Mouse (Mus musculus) spleen, embryonic (tissue): ENCODE measurements around the gene Gkap1.

ENCODE experiments used
- CTCF ChIA-PET: fragments of 350-600 bp; sonication (Branson Sonifier 250); formaldehyde crosslinking; loops from one replicate; lab custom pipeline; 2022; lab: Charles Lee

The Gkap1 gene

DNA sequence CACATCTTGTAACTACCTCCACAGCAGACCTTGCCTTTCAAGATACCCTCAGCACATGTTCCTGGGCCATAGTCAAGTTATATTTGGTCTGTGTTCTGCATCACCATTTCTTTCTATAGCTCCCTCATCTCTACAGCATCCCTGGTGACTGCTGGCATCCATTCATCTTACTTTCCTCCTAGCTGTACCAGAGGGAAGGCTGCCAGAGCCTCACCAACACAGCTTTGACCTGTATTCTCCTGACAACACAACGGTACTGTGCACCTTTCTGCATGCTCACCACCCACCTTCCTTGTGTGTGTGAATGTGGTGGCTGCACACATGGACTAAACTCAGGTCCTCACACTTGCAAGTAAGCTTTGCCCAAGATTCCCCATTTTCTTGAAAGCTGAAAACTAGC, 72.6 kb downstream of the Gkap1 start:
- CTCF ChIA-PET, result interaction anchor here (0.6 kb wide), 1 partner anchor 39 kb away, joined by 12 read pairs; no protein-coding TSS in a partner anchor

GRCm38 (mm10) chr13:58201908-58202307, 73.6 kb downstream of the Gkap1 start:
- CTCF ChIA-PET, result interaction anchor here (0.6 kb wide), 1 partner anchor 81 kb away, joined by 3 read pairs; no protein-coding TSS in a partner anchor

- CTCF ChIA-PET, result no interaction called here
These were observed 74.2 kb downstream of the Gkap1 start for GRCm38 (mm10) chr13:58201343-58201742.

DNA sequence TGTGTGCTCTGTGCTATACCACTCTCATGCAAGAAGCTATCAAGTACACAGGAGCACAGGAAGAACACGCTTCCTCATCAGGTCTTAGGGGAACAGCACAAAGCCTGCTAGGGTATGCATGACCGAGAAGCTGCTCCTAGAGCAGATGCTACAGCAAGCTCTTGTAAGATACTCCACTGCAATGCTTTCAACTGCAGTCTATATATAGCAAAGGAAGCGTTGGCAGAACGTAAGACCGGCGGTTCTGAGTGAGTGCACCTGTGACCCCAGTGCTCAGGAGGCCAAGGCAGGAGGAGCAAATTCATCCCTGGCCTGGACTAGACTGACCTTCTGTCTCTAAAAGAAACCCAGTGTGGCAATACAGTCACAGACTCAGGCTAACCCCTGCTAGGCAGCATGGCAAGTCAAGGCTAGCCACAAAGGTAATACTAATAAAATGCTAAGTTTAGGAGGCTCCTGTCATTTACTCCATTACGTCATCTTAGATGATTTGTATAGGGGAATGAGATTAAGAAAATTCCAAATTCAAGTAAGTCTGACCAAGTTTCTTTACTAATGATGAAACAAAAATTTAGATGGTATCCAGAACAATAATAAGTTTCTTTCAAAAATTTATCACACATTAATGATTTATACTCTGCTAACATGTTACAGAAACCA, 77.4 kb downstream of the Gkap1 start:
- CTCF ChIA-PET, result no interaction called here

GRCm38 (mm10) chr13:58197211-58197610, 78.3 kb downstream of the Gkap1 start:
- CTCF ChIA-PET, result no interaction called here

GRCm38 (mm10) chr13:58194908-58195307, 80.6 kb downstream of the Gkap1 start:
- CTCF ChIA-PET, result interaction anchor here (1.2 kb wide), 1 partner anchor 14 kb away, joined by 3 read pairs; no protein-coding TSS in a partner anchor

DNA sequence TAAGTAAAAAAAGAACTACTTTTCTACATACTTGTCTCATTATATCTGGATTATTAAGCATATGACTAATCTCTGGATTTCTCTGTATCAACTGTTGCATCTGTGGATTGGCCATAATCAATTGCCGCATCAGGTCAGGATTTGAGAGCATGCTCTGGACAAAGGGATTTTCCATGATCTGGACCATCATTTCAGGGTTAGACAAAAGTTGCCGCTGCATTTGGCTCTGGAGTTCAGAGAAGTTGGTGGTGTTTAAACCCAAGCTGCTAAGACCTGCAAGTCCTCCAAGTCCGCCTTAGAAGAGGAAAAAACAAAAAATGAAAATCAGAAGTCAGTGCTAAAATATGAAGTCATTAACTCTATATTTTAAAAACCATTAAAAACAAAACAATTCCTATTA, 82.3 kb downstream of the Gkap1 start:
- CTCF ChIA-PET, result interaction anchor here (0.6 kb wide), 2 partner anchors 60 to 1431 kb away, joined by 5 to 8 read pairs; no protein-coding TSS in a partner anchor

DNA sequence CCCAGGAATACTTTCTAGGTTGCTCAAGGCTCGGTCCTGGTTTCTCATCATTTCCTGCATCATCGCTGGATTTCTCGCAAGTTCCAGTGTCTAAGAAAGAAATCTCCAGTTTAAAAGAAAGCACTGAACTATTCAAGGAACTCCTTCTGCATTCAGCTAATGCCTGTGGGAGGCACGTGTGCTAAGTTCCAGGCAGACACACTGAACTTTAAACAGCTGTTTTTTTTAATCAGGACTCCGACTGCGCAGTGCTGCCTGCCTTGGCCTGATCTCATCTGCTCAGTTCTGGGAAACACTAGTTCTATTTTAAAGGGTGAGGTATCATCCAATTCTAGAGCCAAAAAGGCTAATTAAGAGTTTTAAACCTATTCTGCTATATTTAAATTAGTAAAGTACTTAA, 83.4 kb downstream of the Gkap1 start:
- CTCF ChIA-PET, result no interaction called here

DNA sequence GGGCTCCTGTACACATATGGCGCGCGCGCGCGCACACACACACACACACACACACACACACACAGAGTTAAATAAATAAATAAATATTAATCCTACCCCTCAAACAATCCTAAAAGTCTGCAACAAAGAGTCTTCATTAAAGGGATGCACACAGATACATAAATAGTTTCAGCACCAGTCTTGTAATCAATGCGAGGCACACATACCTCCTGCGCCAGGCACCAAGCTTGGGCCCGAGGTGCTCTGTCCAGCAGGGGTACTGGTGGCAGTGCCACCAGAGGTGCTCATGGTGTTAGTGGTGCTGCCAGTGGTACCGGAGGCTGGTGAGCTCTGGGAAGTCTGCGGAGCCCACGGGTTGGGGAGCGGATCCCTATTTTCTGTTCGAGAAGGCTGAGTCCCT, 84.0 kb downstream of the Gkap1 start:
- CTCF ChIA-PET, result no interaction called here

GRCm38 (mm10) chr13:58189473-58189872, 86.0 kb downstream of the Gkap1 start:
- CTCF ChIA-PET, result interaction anchor here (0.6 kb wide), 1 partner anchor 45 kb away, joined by 3 read pairs; no protein-coding TSS in a partner anchor

DNA sequence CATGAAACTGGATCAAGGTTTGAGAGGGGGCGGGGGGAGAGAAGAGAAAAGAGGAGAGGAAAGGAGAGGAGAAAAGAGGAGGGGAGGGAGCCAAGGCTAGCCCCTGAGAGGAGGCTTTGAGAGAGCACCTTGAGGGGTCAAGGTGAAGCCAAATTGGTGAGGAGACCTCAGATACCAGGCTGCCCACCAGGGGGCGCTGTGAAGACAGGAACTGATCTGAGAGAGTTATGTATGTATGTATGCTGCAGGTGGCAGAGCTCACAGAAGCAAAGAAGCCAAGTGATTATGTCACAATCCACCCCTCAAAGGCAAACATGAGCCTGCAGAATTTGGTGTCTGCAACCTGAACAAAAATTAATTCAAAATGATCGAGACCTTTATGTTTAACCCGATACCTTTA, 87.1 kb downstream of the Gkap1 start:
- CTCF ChIA-PET, result no interaction called here

DNA sequence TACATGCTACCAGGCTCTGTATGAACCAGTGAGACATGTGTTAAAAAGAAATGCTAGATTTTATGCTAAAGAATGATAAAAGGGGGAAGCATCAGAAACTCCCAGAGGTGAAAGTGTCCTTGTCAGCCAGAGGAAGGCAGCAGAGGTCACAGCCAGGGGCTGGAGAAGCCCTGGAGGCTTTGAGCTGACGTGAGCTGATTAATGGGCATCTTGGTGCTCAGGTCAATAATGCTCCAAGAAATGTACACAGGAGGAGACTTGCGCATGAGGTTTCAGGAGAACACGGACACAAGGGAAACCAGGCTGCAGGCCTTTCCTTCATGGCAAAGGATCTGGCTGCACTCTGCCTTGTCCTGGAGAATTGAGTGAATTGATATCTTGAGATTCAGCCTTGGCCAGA, 87.7 kb downstream of the Gkap1 start:
- CTCF ChIA-PET, result interaction anchor here (0.7 kb wide), 1 partner anchor 149 kb away, joined by 4 read pairs; no protein-coding TSS in a partner anchor

- CTCF ChIA-PET, result interaction anchor here (0.6 kb wide), 1 partner anchor 40 kb away, joined by 4 read pairs; no protein-coding TSS in a partner anchor
These were observed 89.2 kb downstream of the Gkap1 start for GRCm38 (mm10) chr13:58186281-58186680.

- CTCF ChIA-PET, result no interaction called here
These were observed 91.4 kb downstream of the Gkap1 start for GRCm38 (mm10) chr13:58184111-58184510.
